Mouse (Mus musculus): Measurements from ENCODE around the gene Katnb1.

Gene Katnb1

DNA sequence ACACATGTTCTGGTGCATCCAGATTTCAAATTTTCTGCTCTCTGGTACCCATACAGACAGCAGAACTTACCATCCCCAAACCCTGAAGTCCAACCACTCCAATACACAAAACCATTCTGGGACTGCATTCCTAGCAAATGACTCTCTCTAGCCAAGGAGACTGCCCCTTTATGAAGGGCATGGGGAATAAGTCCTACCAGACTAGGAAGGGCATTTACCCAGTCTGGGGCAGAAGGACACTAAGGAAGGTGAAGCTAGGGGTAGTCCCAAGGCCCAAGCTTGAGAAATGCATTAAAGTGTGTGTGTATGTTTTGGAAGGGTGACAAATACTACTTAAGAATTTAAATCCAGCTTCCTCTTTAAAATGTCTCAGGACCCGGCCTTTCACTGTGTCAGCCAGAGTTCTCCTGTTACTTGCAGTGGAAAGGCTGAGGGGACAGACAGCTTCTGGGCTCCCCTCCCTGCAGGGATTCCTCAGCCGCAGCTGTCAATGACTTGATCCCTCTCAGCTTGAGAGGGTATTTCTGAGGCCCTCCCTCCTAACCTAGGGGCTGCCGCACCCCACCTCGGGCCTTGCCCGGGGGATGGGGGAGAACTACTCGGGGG lies 60.6 kb downstream of the Katnb1 start:
- DNase-seq, result no peak

DNA sequence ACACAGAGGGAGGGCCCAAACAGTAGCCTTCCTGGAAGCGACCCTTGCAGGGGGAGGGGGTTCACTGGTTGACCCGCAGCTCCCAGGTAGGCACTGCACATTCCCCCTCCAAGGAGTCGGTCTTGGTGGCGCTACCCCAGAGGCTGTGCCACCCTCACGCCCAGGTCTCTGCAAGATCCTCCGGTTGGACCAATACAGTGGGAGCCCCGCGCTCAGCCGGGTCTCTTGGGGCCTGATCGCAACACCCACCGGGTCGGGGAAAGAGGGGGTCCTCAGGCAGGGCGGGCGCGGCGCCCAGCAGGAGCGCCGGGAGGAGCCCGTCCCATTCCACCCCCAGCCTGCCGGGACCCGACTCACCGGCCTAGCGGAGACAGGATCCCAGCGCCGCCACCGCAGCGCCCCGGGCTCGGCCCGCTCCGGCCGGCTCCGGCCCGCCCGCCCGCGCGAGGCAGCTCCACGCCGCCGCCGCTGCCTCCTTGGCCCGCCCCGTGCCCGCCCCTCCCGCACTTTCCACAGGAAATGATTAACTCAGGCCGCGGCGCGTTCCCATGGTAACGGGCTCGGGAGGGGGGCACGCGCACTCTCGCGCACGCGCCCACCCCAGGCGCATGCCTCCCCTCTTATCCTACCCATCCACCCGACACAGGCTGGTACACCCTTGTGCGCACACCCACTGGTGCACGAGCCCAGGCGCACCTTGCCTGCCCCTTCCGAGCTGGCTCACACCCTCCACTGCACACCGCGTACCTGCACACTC lies 61.3 kb downstream of the Katnb1 start:
- peak; percentile 70 for DNase-seq

- no peak for DNase-seq
Observed at GRCm38 (mm10) chr8:95142985-95143804, 62.2 kb downstream of the Katnb1 start.

DNA sequence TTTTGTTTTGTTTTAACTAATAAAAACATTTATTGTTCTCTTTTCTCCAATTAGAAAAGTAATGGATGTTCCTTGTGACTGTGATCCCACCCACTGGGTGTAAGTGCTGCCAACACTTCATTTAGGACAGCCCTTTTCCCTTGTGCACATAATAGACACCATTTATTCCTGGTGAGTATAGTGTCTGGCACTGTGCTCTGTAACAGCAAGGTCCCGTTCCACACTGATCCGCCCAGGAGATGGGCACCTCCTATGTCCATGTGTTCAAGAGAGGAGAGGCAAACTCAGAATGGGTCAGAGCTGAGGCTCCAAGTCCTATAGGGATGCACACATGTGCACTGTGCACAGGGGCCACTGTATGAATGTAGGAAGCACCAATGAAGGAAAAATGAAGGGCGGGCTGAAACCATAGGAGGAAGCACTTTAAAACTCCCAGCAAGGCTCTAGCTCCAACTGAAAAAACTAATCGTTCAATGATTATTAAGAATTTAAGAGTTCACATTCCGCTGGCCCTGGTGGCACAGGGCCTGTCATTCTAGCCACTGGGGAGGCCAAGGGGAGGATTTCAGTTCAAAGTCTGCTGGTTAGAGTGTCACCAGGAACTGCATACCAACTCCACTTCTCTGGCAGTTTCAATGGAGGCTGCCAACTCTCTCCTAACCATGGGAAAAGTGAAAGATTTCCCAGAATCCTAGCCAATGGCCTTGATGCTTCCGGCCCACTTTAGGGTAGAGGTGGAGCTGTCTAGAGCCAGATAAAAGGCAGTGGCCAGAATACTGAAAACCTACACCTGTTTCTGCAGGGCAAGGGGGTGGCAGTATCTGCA lies 63.0 kb downstream of the Katnb1 start:
- no peak for DNase-seq

- no peak for DNase-seq
Observed at GRCm38 (mm10) chr8:95144631-95145015, 63.6 kb downstream of the Katnb1 start.

DNA sequence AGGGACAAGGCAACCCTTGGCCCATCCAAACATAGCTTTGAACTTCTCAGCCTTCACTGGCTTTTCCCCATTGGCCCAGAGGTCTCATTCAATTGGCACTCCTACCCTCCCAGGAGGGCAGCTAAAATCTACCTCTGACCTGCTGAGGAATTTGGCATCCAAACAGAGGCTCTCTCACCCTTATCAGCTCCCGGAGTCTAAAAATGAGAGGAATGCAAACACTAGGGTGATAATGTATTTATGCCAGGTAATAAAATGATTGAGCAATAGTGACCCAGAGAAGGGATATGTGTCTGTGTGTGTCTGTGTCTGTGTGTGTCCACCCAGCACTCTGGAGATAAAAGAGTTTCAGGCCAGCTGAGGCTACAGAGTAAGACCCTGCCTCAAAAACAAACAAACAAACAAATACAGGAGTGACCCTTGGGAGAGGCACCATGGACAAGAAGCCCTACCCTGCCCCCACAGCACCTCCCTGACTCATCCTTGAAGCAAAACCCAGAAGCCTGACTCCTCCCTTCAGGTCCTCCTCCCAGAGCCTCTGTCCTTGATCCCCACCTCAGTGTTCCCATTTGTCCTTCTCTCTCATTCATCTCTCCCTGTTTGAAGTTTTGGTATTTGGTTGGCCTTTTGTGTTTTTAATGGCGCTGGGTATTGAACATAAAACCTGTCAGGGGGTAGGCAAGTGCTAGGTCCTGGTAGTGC lies 65.2 kb downstream of the Katnb1 start:
- no peak for DNase-seq

- DNase-seq, result no peak
Observed at GRCm38 (mm10) chr8:95146846-95147245, 65.9 kb downstream of the Katnb1 start.

DNA sequence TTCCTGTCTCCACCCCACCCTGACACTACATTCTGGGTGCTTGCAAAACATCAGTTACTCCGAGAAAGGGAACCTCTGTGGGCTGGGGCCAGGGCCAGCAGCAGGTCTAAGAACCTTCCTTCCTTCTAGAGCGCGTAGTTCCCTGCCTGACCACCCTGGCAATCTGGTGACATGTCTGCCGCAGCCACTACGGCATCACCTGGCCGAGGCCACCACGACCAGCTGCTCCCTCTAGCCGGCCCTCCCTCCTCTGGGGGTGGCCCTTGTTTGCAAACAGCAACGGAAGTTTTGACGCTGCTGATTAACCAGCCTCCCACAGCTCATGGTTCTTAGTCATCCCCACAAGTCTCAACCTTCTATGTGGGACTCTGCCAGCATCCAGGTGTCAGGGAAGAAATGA lies 68.4 kb downstream of the Katnb1 start:
- peak; percentile 15 for DNase-seq

GRCm38 (mm10) chr8:95150608-95151007 lies 69.6 kb downstream of the Katnb1 start:
- DNase-seq, result no peak
